Mouse (Mus musculus): ENCODE measurements at regions not wholly inside any gene's neighbourhood (a gene's known extent, or its start where the extent isn't known, plus 50 kb on each side); places are given as distances from the start of the nearest gene placed in this dataset.

- Histone ChIP-seq H3K9ac (replicated peaks; ENCODE audit: low read depth) (no peak overlapping the region), H3K4me2 (replicated peaks; ENCODE audit: low read depth, low read length) (peak overlapping the region; percentile 35), H3K4me1 (ENCODE audit: insufficient read depth, low read depth, low read length) (no peaks in the 10 kb centered on the region), H3K4me3 (ENCODE audit: low read depth, low read length) (peak overlapping the region; percentile 14; the same call in 1 of the 2 replicates), H3K36me3 (ENCODE audit: insufficient read depth, low read length) (no peaks in the 10 kb centered on the region), H3K27me3 (replicated peaks; ENCODE audit: insufficient read depth, low read length) (no peaks in the 10 kb centered on the region), H3K27ac (ENCODE audit: low read length) (no peak overlapping the region), H3K9me3 (ENCODE audit: low read length) (no peaks in the 10 kb centered on the region)
- TF ChIP-seq CTCF (IDR thresholded peaks at IDR 0.05) (no peak), EP300 (IDR thresholded peaks at IDR 0.05) (no peak)
- ATAC-seq (no peak), DNase-seq (ENCODE audit: low spot score) (no peak)
- WGBS, result 41% methylated on average over 10 of the region's 10 CpGs
Measured at GRCm38 (mm10) chr12:73847336-73847735, 53.8 kb upstream of the Hif1a start.

- Histone ChIP-seq H3K9ac (replicated peaks; ENCODE audit: low read depth) (no peak overlapping the region), H3K27me3 (replicated peaks; ENCODE audit: insufficient read depth, low read length) (no peaks in the 10 kb centered on the region), H3K4me3 (ENCODE audit: low read depth, low read length) (no peak overlapping the region), H3K9me3 (ENCODE audit: low read length) (no peaks in the 10 kb centered on the region), H3K27ac (ENCODE audit: low read length) (no peak overlapping the region), H3K36me3 (ENCODE audit: insufficient read depth, low read length) (no peaks in the 10 kb centered on the region), H3K4me1 (ENCODE audit: insufficient read depth, low read depth, low read length) (no peaks in the 10 kb centered on the region), H3K4me2 (replicated peaks; ENCODE audit: low read depth, low read length) (no peak overlapping the region)
- no peak for ATAC-seq
- TF ChIP-seq CTCF (IDR thresholded peaks at IDR 0.05) (no peak), EP300 (IDR thresholded peaks at IDR 0.05) (no peak)
- WGBS, result 77% methylated on average over 2 of the region's 2 CpGs
- no peak for DNase-seq (ENCODE audit: low spot score)
Measured at GRCm38 (mm10) chr12:73850831-73851230, 50.3 kb upstream of the Hif1a start.
